Mouse (Mus musculus) ES-Bruce4 (cell line): ENCODE results near the gene Ppfia1. TPM values are rescaled to one million over a fixed set of nuclear protein-coding genes. Genes with fewer than 3 reads are reported as not detected.

Experiments
- H3K27ac ChIP-seq: 2 replicates; pipeline ENCODE4 v1.5.1; 2012; ENCODE audit warnings: low read length, inconsistent platforms; ENCODE audit not compliant: insufficient read depth
- H3K27me3 ChIP-seq: 2 replicates; pipeline ENCODE4 v1.6.1; 2012; ENCODE audit warnings: mild to moderate bottlenecking, low read length, inconsistent platforms; ENCODE audit not compliant: control insufficient read depth, poor library complexity, insufficient read depth, severe bottlenecking
- H3K36me3 ChIP-seq: 2 replicates; pipeline ENCODE4 v1.6.1; 2012; ENCODE audit warnings: inconsistent platforms, mild to moderate bottlenecking, low read length, moderate library complexity; ENCODE audit not compliant: control insufficient read depth, poor library complexity, insufficient read depth, severe bottlenecking
- H3K4me1 ChIP-seq: one replicate; pipeline ENCODE4 v1.8.1; 2011; ENCODE audit warnings: low read length; ENCODE audit not compliant: control insufficient read depth, insufficient read depth
- H3K4me3 ChIP-seq: 2 replicates; pipeline ENCODE4 v1.5.1; 2011; ENCODE audit warnings: low read depth, mild to moderate bottlenecking, low read length
- H3K9ac ChIP-seq: 2 replicates; pipeline ENCODE4 v1.6.1; 2012; ENCODE audit warnings: low read depth, mild to moderate bottlenecking, inconsistent platforms; ENCODE audit not compliant: poor library complexity, severe bottlenecking
- H3K9me3 ChIP-seq: replicated peaks from 2 replicates; pipeline ENCODE4 v1.6.1; 2012; ENCODE audit warnings: mild to moderate bottlenecking, low read length, inconsistent platforms; ENCODE audit not compliant: control insufficient read depth, poor library complexity, insufficient read depth, severe bottlenecking
- CTCF ChIP-seq: IDR thresholded peaks from one replicate; pipeline ENCODE4 v1.8.1; 2011; ENCODE audit warnings: low read depth, low read length
- EP300 ChIP-seq: IDR thresholded peaks from 2 replicates; pipeline ENCODE4 v1.6.1; 2011; ENCODE audit warnings: low read depth, low read length; ENCODE audit not compliant: insufficient read depth
- POLR2A ChIP-seq: IDR thresholded peaks from one replicate; pipeline ENCODE4 v1.8.1; 2011; ENCODE audit warnings: low read length; ENCODE audit not compliant: insufficient read depth
- polyA plus RNA-seq: library from polyadenylated mRNA; stranded (reverse); fragments of >200 nt; gene quantifications from 2 replicates; pipeline ENCODE4 v1.2.4, GENCODE M21; 2011; ENCODE audit warnings: low read depth; ENCODE audit not compliant: missing spikeins, insufficient read depth, insufficient read length

The Ppfia1 gene
- polyA plus RNA-seq, 1 experiment: 59.0 TPM

- Histone ChIP-seq H3K9ac (peak overlapping the region; percentile 94), H3K36me3 (no peaks in the 10 kb centered on the region; the same call in 1 of the 2 replicates), H3K4me1 (peaks cover 3% of the 10 kb centered on the region), H3K27ac (peak overlapping the region; percentile 40; the same call in 1 of the 2 replicates), H3K4me3 (peak overlapping the region; percentile 92), H3K27me3 (no peaks in the 10 kb centered on the region), H3K9me3 (no peaks in the 10 kb centered on the region)
- no peak for TF ChIP-seq EP300
- no peak for TF ChIP-seq POLR2A
- no peak for TF ChIP-seq CTCF
These were observed 569 bp upstream of the Ppfia1 start for GRCm38 (mm10) chr7:144554123-144554472.

GRCm38 (mm10) chr7:144552274-144552673 lies 1.3 kb downstream of the Ppfia1 start:
- Histone ChIP-seq H3K27ac (no peak overlapping the region), H3K9me3 (no peaks in the 10 kb centered on the region), H3K36me3 (no peaks in the 10 kb centered on the region; the same call in 1 of the 2 replicates), H3K9ac (0 out of 2 replicates have a peak overlapping the region, but pooled peaks have one; percentile 94), H3K4me1 (peaks cover 3% of the 10 kb centered on the region), H3K4me3 (no peak overlapping the region), H3K27me3 (no peaks in the 10 kb centered on the region)
- TF ChIP-seq EP300 (no peak), CTCF (no peak), POLR2A (no peak)

DNA sequence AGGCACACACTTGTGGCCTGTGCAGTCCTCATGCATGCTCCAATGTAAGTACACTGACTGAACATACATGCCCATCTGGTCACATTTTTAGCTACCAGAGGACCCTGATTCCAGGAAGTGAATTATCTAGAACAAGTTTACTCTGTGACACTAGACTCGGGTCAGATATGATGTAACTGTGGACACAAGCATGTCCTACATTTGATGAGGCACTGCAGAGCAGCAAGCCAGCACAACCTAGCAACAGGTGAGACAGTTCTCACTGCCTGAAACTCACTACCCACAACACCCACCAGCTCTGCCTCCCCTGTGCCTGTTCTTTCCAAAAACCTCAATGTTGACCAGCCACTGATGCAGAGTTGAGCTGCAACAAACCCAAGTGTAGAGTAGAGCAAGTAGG lies 2.7 kb downstream of the Ppfia1 start:
- Histone ChIP-seq H3K27me3 (no peaks in the 10 kb centered on the region), H3K4me1 (peaks cover 3% of the 10 kb centered on the region), H3K36me3 (peaks cover 3% of the 10 kb centered on the region; the same call in 1 of the 2 replicates), H3K4me3 (no peak overlapping the region), H3K9me3 (no peaks in the 10 kb centered on the region), H3K9ac (no peak overlapping the region), H3K27ac (no peak overlapping the region)
- TF ChIP-seq EP300 (no peak), CTCF (no peak), POLR2A (no peak)

GRCm38 (mm10) chr7:144549904-144550566 lies 3.5 kb downstream of the Ppfia1 start:
- peaks cover 3% of the 10 kb centered on the region for H3K4me1 ChIP-seq
- no peaks in the 10 kb centered on the region for H3K27me3 ChIP-seq
- no peak for TF ChIP-seq POLR2A
- TF ChIP-seq CTCF: no peak
- no peak for TF ChIP-seq EP300
- H3K27ac ChIP-seq: no peak overlapping the region
- H3K9ac ChIP-seq: no peak overlapping the region
- no peak overlapping the region for H3K4me3 ChIP-seq
- no peaks in the 10 kb centered on the region for H3K9me3 ChIP-seq
- H3K36me3 ChIP-seq: peaks cover 3% of the 10 kb centered on the region; the same call in 1 of the 2 replicates

DNA sequence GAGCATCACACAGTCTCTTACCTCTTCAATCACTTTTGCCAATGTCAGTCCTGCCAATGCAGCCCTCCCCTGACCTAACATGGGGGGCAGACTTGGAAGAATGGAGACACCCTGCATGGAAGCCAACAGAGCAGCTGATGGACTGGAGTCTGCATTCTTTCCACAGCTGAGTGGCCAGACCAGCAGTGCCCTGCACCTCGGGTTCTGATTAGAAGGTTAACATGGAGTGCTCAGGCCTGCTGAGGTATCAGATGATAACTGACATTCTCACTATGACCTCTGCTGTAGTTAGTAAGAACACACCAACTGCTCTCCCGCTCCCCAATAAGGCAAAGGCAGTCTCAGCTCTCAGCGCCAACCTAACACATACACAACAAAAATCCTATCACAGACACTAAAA lies 8.3 kb downstream of the Ppfia1 start:
- Histone ChIP-seq H3K27me3 (no peaks in the 10 kb centered on the region), H3K9ac (no peak overlapping the region), H3K36me3 (peaks cover 3% of the 10 kb centered on the region; the same call in 1 of the 2 replicates), H3K4me3 (no peak overlapping the region), H3K27ac (no peak overlapping the region), H3K9me3 (no peaks in the 10 kb centered on the region), H3K4me1 (no peaks in the 10 kb centered on the region)
- TF ChIP-seq CTCF: no peak
- TF ChIP-seq POLR2A: no peak
- TF ChIP-seq EP300: no peak

DNA sequence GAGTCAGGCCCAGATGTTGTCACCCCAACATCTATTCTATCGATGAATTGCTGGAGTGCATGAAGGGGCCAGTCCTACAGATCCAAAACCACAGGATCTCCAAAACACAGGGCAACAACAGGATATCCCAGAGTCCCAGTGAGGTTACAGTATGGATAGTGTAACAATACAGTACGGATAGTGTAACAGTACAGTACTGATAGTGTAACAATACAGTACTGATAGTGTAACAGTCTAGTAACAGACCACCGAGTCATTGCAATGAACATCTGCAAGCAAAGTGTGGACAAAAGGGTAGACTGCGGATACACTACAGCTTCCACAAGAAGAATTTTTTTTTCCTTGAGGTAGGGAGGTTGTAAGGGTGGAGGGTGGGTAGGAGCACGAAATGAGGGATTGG lies 12.2 kb downstream of the Ppfia1 start:
- Histone ChIP-seq H3K36me3 (no peaks in the 10 kb centered on the region; the same call in 1 of the 2 replicates), H3K27me3 (no peaks in the 10 kb centered on the region), H3K27ac (no peak overlapping the region), H3K9me3 (no peaks in the 10 kb centered on the region), H3K4me3 (no peak overlapping the region), H3K4me1 (no peaks in the 10 kb centered on the region), H3K9ac (no peak overlapping the region)
- TF ChIP-seq CTCF (no peak), EP300 (no peak), POLR2A (no peak)
